Mouse (Mus musculus) megakaryocyte, adult 5-6 weeks (primary cell): ENCODE data around the gene Tpm3. TPM values are rescaled to one million over a fixed set of nuclear protein-coding genes. Genes with fewer than 3 reads are reported as not detected.
A peak's percentile ranks its signal among the peaks of the same experiment; 100 is the strongest.
"Not testable (repeated sequence)": the region's sequence is repeated elsewhere in the genome, so short reads cannot be mapped to it uniquely, and the experiment has no call there.

Experiments
- ATAC-seq: 2 replicates; pipeline ENCODE4 v1.8.0; 2016; ENCODE audit warnings: mild to moderate bottlenecking, inconsistent platforms; ENCODE audit not compliant: poor library complexity, severe bottlenecking
- total RNA-seq, 2 experiments: library from RNA; stranded (forward) in 1 of 2; stranded (reverse) in 1 of 2; fragments of 153-499, 151-499 nt in 1 of 2; fragments of 221-1000, 200-1000 nt in 1 of 2; gene quantifications; 2 replicates each; pipeline versions ENCODE4 v1.2.3 to v1.2.4; 2015 to 2017

Tpm3 gene
- total RNA-seq, 2 experiments from 2014 or later: 637 to 1,137 TPM

DNA sequence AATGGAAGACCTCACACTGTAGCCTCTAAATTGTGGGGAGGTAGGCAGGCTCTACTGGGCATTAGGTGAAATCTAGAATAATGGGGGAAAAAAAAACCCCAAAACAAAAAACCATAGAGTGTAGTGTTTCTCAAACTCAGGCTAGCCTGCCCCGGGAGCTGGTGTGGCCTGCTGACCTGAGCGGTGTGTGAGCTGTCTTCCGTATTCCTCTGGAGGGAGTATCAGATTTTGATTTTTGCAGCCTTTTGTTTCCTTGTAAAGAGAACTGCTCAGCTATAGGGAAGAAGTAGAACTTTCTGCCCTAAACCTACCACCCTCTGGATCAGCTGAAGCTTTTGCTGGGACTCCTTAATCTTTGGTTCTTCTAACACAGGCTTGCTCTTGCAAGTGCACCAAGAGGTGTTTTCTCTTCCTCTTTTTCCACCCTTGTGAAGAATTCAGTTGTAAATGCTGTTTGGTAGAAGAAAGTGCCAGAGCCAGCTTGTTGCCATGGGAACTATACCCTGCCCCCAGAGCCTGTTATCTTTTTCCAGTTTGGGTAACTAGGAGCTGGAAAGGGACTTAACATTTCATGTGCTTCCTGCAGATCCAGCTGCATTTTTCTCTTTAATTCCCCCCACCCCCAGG, 11.4 kb downstream of the Tpm3 start:
- ATAC-seq: no peak

DNA sequence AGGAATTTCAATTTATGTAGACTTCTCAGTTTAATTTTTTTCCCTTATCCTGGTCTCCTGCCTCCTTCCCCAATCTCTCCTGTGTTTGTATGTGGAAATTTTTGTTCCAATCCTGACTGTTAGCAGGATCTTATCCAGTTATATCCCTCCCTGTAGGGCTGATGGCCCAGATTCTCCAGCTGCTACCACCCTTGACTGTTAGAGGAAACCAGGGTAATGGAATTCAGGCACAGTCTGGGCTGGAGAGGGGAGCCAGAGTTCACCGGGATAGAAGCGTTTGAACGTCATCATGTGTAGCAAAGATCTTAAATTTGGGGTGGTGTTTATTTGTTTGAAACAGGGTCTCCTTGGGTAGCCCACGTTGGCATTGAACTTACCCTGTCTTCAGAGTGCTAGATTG, 12.3 kb downstream of the Tpm3 start:
- ATAC-seq: no peak

DNA sequence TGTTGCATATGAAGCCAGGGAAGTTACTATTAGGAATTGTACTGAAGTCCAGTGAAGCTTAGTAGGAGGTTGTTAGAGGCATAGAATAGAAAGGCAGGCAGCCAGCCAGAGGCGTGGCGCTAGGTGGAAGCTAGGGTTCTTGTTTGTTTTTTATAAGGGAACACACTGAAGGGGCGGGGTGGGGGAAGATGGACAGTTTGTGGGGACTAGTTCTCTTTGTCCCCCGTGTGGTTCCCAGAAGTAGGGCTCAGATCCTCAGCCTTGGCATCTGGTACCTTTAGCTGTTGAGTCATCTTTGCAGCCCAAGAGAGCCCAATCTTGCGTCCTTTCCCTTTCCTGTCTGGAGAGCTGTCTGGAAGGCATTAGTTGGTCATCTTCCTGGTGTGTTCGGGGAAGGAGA, 12.8 kb downstream of the Tpm3 start:
- ATAC-seq: no peak

DNA sequence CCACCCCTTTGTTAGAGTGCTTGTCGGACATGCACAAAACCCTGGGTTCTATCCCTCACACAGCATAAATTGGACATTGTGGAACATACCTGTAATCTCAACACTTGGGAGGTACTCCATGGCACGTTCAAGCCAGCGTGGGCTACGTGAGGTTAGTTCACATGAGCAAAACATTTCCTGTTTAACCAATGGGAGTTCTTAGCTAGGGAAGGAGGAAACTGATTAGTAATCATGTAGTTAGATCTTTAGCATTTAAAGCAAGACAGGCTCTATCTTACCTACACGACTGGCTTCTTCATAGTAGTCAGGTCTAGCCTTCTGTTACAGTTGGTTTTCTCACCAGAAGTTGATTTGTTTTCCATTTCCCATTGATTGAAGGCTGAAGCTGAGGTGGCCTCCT, 13.6 kb downstream of the Tpm3 start:
- no peak for ATAC-seq

DNA sequence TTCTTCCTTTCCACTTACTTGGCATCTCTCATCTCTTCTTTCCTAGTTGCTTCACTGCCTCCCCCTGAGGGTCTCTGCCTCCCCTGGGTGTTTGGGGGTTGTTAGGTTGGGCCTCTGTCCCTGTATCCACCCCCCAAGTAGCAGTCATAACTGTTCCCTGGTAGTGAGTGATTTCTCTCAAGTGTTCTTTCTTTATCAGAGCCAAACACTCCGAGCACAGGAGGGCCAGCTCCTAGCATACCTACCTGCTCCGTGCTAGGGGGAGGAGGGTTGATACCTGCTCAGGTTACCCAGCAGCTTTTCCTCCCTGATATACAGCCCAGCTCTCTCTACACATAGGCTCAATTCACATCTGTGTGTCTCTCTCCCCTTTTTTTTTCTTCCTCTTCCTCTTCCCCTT, 16.2 kb downstream of the Tpm3 start:
- no peak for ATAC-seq

DNA sequence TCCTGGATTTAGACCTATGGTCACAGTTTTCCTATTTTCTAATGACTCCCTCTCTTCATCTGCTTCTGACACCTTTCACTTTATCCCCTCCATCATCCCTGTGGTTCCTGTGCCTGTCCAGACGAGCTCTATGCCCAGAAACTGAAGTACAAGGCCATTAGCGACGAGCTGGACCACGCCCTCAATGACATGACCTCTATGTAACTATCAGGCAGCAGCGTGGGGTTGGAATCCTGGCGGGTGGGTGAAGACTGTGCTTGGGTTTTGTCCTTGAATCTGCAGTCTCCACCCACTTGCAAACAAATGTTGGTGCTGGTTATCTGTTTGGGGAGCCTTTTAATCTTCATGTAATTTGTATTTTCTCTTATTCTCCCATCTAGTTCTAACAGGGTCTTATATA, 18.4 kb downstream of the Tpm3 start:
- ATAC-seq: no peak

DNA sequence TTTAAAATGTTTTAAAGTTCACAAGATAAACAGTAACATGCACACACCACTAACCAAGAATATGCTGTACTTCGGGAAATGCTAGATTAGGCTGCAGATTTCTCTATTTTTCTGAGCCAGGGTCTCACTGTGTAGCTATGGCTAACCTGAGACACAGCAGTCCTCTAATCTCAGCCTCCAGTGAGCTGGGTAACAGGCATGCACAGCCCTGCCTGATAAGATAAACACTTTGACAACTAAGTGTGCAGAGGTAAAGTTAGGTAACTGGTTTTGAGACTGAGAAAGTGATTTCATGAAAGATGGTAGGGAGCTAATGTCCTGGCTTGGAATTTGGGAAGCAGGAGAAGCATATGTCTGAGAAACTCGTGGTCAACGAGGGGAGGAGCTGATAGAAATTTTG, 22.0 kb downstream of the Tpm3 start:
- ATAC-seq: no peak

DNA sequence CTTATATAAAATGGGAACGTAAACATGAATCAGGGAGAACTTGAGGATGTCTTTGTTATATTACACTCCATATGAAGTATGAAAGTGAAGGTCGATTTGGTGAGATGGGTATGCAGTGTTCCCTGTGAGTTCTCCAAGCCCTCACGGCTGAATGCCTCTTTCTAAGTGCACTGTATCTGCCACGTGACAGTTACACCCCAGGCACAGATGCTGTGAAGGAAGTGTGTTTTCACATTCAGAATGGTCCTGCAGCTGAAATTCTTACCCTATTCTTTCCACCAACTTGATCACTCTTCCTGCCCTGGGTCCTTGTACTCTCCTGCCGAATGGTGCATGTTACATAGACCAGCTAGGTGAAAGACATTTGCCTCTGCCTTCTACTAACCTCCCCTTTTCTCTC, 25.5 kb downstream of the Tpm3 start:
- no peak for ATAC-seq

DNA sequence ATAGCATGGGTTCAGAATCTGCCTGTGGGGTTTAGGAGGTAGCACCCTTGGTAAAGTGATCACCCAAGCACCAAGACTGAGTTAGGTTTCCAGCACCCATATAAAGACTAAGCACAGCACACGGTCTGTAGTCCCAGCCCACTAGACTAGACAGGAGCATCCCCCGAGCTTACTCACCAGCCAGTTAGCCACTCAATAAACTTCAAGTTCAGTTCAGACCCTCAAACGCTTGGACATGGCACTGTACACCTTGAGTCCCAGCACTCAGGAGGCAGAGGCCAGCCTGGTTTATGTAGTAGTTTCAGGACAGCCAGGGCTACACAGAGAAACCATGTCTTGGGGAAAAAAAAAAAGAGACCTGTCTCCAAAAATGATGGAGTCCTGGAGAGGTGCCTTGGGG, 28.6 kb downstream of the Tpm3 start:
- ATAC-seq: no peak

DNA sequence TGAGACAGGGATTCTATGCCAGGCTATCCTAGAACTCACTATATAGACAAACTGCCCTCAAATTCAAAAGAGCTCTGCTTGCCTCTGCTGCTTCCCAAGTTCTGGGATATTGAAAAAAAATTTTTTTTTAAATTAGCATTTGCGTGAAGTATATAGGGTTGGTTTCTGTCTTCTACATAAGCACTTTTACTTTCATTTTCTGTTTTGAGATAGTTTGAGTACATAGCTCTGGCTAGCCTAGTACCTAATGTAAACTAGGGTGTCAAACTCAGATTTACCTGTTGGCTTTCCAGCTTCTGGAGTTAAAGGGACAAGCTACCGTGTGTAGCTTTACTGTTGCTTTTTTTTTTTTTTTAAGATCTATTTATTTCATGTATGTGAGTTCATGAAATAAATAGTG, 29.2 kb downstream of the Tpm3 start:
- ATAC-seq: no peak

DNA sequence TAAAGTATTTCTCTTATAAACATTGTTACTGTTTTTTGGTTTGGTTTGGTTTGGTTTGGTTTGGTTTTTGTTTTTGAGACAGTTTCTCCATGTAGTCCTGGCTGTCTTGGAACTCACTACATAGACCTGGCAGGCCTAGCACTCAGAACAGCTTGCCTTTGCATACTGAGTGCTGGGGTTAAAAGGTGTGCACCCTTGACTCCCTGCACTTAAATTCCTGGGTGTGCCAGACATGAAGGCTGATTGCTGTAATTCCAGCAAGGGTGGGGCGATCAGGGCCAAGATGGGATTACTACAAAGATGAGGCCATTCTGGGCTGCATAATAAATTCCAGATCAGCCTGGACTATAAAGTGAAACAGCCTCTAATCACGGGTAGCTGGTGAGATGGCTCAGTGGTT, 29.8 kb downstream of the Tpm3 start:
- no peak for ATAC-seq

DNA sequence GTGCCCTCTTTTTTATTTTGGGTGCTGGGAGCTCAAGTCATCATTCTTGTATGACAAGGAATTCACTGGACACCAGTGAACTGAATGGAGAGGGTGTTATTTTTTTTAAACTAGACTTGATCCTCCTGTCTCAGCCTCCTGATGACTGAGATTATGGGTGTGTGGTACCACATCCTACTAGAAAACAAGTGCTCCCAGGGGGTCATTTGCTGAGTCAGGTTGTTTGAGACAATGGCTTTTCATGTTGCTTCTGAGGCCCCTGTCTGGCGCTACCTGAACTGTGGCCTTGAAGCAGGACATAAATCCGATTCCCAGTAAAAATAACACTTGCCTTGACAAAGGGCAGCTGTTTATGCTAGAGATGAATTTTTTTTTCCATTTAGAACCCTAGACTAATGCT, 30.7 kb downstream of the Tpm3 start:
- no peak for ATAC-seq

DNA sequence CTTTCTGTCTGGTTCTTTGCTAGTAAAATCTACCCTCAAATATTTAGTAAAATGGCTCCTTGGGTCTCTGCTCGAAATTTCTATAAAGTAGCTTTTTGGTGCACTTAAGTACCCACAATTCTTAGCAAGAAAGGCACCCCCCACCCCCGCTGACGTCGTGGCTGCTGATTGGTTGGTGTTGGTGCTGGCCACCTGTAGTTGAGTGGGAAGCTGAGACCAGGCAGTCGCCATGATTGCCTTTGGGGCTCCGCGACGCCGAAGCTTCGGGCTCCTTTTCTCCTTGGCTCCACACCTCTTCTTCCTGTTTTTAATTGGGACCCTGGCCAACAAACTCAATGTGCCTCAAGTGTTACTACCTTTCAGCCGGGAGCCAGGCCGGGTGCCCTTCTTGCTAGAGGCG, 31.5 kb downstream of the Tpm3 start, which contains the start of gene Nup210l:
Gene Nup210l (plus strand): TSS at position 195 of the 400 bp plus-strand sequence.
- ATAC-seq: no peak

DNA sequence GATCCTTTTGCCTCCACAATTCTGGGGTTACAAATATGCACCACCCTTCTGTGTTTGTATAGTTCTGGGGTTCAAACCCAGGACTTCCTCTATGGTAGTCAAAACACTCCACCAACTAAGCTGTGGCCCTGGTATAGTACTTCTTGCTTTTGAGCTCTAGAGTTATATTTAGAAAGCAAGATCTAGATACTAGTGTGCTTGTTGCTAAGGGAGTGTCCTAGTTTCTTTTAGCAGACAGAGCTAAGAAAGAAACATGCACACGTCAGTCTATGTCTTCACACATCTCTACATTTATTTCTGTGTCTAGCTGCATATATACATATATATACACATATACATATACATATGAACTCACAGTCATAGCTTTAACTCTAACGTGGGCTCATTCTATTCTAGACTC, 39.3 kb downstream of the Tpm3 start:
- no peak for ATAC-seq

DNA sequence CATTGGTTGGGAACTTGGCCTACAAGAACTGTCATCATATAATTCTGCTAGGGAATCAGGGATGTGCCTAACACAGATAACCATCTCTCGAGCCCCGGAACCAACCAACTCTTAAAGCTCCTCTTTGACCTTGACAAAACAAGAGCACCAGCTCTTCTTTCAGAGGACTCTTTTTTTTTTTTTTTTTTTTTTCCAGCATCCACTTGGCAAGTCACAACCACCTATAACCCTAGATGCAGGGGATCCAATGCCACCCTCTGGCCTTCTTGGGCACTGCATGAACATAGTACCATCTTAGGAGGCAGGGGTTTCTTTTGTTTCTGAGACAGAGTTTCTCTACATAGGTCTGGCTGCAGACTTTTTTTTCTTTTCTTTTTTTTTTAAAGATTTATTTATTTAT, 41.9 kb downstream of the Tpm3 start:
- no peak for ATAC-seq

DNA sequence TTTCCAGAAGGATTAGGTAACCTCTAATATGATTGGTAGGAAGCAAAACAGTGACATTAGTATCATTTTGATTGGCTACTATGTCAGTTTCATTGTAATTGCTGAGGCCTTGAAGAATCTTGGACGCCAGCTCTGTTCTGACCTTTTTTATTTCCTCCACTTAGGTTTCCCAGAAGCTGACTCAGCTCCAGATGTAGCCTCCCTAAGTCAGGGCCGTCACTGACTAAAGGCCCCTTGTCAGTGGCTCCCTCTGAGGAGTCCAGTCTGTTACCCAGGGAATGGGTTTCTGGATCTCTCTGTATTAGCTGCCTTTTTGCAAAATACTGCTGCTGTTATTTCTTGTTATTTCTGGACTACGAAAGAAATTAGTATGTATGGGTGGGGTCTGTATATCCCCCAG, 43.1 kb downstream of the Tpm3 start:
- ATAC-seq: no peak

DNA sequence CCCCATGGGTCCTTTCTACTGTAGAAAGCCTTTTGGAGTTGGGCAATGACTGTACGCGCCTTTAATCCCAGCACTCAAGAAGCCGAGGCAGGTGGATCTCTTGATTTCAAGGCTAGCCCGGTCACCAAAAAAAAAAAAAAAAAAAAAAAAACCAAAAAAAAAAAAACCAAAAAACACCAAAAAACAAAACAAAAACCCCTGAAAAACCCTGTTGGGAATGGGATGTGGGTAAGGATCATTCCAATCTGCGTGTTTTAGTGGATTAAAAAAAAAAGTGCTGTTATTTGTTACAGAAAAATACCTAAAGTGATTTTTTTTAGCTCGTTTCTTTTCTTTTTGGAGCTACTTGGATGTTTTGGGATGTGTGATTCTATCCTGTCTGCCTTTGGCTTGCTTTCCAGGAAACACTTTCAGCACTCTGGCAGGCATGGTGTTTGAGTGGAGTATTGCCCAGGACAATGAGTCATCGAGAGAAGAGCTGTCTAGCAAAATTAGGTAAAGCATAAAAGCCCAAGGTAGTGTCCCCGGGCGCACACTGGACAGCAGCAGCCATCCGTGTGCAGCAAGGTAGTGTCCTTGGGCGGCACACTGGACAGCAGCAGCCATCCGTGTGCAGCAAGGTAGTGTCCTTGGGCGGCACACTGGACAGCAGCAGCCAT, 45.8 kb downstream of the Tpm3 start:
- ATAC-seq: no peak

DNA sequence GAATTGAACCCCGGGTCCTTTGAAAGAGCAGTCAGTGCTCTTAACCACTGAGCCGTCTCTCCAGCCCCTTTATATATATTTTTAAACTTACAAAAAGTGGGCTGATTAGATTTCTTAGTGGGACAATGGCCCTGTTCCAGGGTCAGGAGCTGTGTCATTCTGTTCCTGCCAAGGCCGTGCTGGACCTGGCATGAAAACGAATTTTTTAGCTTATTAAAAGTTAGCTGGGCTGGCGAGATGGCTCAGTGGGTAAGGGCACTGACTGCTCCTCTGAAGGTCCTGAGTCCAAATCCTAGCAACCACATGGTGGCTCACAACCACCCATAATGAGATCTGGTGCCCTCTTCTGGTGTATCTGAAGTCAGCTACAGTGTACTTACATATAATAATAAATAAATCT, 49.6 kb downstream of the Tpm3 start:
- ATAC-seq: not testable (repeated sequence)

DNA sequence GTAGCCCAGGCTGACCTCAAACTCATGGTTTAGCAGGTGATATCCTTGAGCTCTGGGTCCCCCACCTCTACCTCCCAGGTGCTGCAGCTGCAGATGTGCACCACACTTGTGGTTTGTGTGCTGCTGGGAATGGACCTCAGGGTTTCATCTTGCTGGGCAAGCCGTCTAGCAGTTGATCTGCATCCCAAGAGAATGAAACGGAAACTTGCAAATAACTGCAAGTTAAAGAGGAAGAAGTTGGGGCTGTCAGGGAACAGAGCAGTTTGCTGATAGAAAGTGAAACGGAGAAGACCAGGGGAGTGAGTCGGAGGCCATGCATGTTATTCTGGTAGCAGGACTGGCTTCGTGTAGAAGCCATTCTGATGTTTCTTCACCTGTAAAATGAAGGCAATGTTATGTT, 53.3 kb downstream of the Tpm3 start:
- ATAC-seq: peak; percentile 68

DNA sequence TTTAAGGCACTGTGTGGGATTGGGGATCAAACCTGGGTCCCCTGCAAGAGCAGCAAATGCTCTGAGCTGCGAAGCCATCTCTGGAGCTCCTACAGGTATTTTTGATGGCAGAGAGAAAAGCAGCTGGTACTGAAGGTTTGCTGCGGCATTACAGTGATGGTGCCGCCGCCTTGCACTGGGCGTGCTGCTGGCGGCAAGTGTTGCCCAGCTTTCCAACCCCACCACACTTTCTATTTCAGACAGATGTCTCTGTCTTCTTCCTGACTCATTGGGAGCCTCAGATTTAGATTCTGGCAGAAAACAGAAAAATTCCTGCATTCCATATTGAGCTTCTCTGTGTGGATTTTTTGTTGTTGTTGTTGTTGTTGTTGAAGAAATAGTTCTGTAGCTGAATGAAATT, 55.4 kb downstream of the Tpm3 start:
- ATAC-seq: no peak

DNA sequence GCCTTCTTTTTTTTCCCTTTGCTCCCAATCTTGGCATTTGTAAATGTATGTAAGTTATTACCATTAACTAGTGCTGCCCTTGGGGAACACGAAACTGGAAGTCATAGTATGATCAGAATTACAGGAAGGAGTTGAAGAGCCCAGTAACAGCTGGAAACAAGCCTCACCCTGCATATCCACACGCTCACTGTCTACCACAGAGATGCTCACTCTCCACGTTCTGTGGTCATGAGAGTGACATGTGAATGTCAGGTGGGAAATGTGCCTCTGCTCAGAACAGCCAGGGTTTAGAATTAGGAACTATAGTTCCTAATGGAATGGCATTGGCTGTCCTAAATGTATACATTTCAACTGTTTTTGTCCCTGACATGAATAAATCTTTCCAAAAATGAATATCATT, 60.3 kb downstream of the Tpm3 start:
- no peak for ATAC-seq

DNA sequence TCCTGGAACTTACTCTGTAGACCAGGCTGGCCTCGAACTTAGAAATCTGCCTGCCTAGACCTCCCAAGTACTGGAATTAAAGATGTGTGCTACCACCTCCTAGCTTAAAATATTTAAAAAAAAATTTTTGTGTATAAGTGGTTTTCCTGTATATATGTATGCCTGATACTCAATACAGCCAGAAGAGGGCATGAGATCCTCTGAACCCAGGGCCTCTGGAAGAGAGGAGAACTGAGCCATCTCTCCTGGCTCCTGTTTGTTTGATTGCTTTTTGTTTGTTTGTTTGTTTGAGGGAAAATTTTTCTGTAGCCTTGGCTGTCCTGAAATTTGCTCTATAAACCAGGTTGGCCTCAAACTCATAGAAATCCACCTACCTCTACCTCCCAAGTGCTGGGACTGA, 60.9 kb downstream of the Tpm3 start:
- ATAC-seq: no peak

DNA sequence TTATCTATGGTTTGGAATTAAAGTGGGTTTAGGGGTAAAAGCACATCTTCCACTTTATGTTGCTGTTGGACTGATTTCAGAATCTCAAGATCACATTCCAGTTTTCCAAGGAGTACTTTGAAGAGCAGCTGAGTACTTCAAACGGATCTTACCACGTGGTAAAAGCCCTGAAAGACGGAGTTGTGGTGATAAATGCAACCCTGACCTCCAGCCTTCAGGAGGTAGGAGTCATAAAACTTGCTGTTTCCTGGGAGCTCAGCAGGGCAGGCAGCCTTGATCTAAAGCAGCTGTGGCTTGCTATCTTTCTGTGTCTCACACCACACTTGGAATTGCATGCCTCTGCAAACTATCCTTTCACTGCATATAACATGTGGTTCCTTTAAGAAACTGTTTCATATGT, 62.0 kb downstream of the Tpm3 start:
- no peak for ATAC-seq
